Mouse (Mus musculus) heart, embryonic 14.5 days (tissue): ENCODE results near the gene Sft2d1. TPM values are rescaled to one million over a fixed set of nuclear protein-coding genes. Genes with fewer than 3 reads are reported as not detected.
"Not testable (repeated sequence)": the region's sequence is repeated elsewhere in the genome, so short reads cannot be mapped to it uniquely, and the experiment has no call there.

Experiments used
- ATAC-seq: fragments of 200-750 bp; cut with Nextera tagmentation; 2 replicates; pipeline ENCODE4 v1.8.0; 2017; ENCODE audit warnings: low read depth, moderate TSS enrichment; ENCODE audit not compliant: insufficient number of reproducible peaks, insufficient read depth, low FRiP score
- H3K27ac ChIP-seq, 2 experiments: fragments of 200-500 bp in 1 of 2; fragments of 300-500 bp in 1 of 2; sonication (generic) in 1 of 2; replicated peaks in 1 of 2; 2 replicates each; pipeline ENCODE4 v1.5.1; 2012 to 2014; ENCODE audit warnings: low read depth in 2 of 2, low read length in 2 of 2, control low read depth in 1 of 2, mild to moderate bottlenecking in 1 of 2, mixed read lengths in 1 of 2; ENCODE audit not compliant: control insufficient read depth in 1 of 2, insufficient read depth in 1 of 2
- H3K27me3 ChIP-seq: fragments of 300-500 bp; sonication (generic); 2 replicates; pipeline ENCODE4 v1.6.1; 2014; ENCODE audit warnings: mild to moderate bottlenecking, low read length, control low read depth; ENCODE audit not compliant: control insufficient read depth, insufficient read depth
- H3K36me3 ChIP-seq: fragments of 300-500 bp; sonication (generic); 2 replicates; pipeline ENCODE4 v1.6.1; 2014; ENCODE audit warnings: mild to moderate bottlenecking, control low read depth, low read length, mixed read lengths; ENCODE audit not compliant: control insufficient read depth, insufficient read depth
- H3K4me1 ChIP-seq, 2 experiments: fragments of 200-500 bp in 1 of 2; fragments of 300-500 bp in 1 of 2; sonication (generic) in 1 of 2; 2 replicates each; pipeline ENCODE4 v1.6.1; 2012 to 2014; ENCODE audit warnings: low read length in 2 of 2, control low read depth in 1 of 2, mixed read lengths in 1 of 2; ENCODE audit not compliant: control insufficient read depth in 2 of 2, insufficient read depth in 2 of 2
- H3K4me2 ChIP-seq: fragments of 300-500 bp; sonication (generic); 2 replicates; pipeline ENCODE4 v1.6.1; 2014; ENCODE audit warnings: mild to moderate bottlenecking, low read length
- H3K4me3 ChIP-seq, 2 experiments: fragments of 200-500 bp in 1 of 2; fragments of 300-500 bp in 1 of 2; sonication (generic) in 1 of 2; 2 replicates each; pipeline ENCODE4 v1.5.1; 2012 to 2014; ENCODE audit warnings: low read length in 2 of 2, mild to moderate bottlenecking in 2 of 2, control low read depth in 1 of 2, low read depth in 1 of 2, moderate library complexity in 1 of 2; ENCODE audit not compliant: control insufficient read depth in 1 of 2, insufficient read depth in 1 of 2
- H3K9ac ChIP-seq: fragments of 300-500 bp; sonication (generic); 2 replicates; pipeline ENCODE4 v1.6.1; 2014; ENCODE audit warnings: mild to moderate bottlenecking, low read length
- H3K9me3 ChIP-seq: fragments of 300-500 bp; sonication (generic); 2 replicates; pipeline ENCODE4 v1.6.1; 2016; ENCODE audit warnings: low read length, control low read depth; ENCODE audit not compliant: control insufficient read depth
- WGBS: fragments of 180-500 bp; shearing (Covaris S2); extraction: QIAGEN DNeasy Blood & Tissue Kit; methylation state at CpG from one replicate; pipeline ENCODE4 v1.1.7; 2014; 5-methylcytosine and 5-hydroxymethylcytosine counted together
- polyA plus RNA-seq: library from polyadenylated mRNA; unstranded; fragments of >200 nt; fragmentation: Nextera tagmentation; extraction: Ambion mirVana; gene quantifications from 2 replicates; pipeline ENCODE4 v1.2.1, GENCODE M21; 2014

Sft2d1 gene
- polyA plus RNA-seq, 1 experiment from 2014 or later = 64.6 TPM

- ATAC-seq = no peak
- Histone ChIP-seq H3K27me3 (no peaks in the 10 kb centered on the region), H3K9ac (no peak overlapping the region), H3K4me2 (no peak overlapping the region), H3K4me1 (0 out of 4 replicates have a peak, but pooled peaks cover 0 to 2% of the 10 kb centered on the region in 2 experiments), H3K36me3 (peaks cover 1% of the 10 kb centered on the region; the same call in 1 of the 2 replicates), H3K9me3 (no peaks in the 10 kb centered on the region), H3K27ac (no peak overlapping the region), H3K4me3 (no peak overlapping the region)
- WGBS = 62% methylated on average over 5 of the region's 5 CpGs
These were observed 7.2 kb upstream of the Sft2d1 start for GRCm38 (mm10) chr17:8303671-8304070.

GRCm38 (mm10) chr17:8305801-8306200 lies 5.1 kb upstream of the Sft2d1 start:
- H3K9me3 ChIP-seq = no peaks in the 10 kb centered on the region
- H3K36me3 ChIP-seq = no peaks in the 10 kb centered on the region
- H3K4me1 ChIP-seq = 0 out of 4 replicates have a peak, but pooled peaks cover 0 to 2% of the 10 kb centered on the region in 2 experiments
- no peaks in the 10 kb centered on the region for H3K27me3 ChIP-seq
- no peak for ATAC-seq
- H3K27ac ChIP-seq = no peak overlapping the region
- WGBS = 13% methylated on average over 3 of the region's 3 CpGs
- no peak overlapping the region for H3K9ac ChIP-seq
- no peak overlapping the region for H3K4me3 ChIP-seq
- H3K4me2 ChIP-seq = no peak overlapping the region

- no peak for ATAC-seq
- peak overlapping the region; percentile 76 for H3K4me2 ChIP-seq
- WGBS = 44% methylated on average over 3 of the region's 3 CpGs
- H3K4me1 ChIP-seq = peaks cover 0 to 17% of the 10 kb centered on the region in 2 experiments; a peak in 3 of 4 replicates
- H3K9me3 ChIP-seq = no peaks in the 10 kb centered on the region
- H3K27me3 ChIP-seq = no peaks in the 10 kb centered on the region
- H3K9ac ChIP-seq = peak overlapping the region; percentile 86
- 0 out of 4 replicates have a peak overlapping the region, but pooled peaks of 1 of the 2 experiments have one; percentile 57 for H3K27ac ChIP-seq
- H3K4me3 ChIP-seq = peak overlapping the region; percentile 71 to 79
- H3K36me3 ChIP-seq = no peaks in the 10 kb centered on the region
These were observed 849 bp downstream of the Sft2d1 start for GRCm38 (mm10) chr17:8311751-8312150.

GRCm38 (mm10) chr17:8313976-8314375 lies 3.1 kb downstream of the Sft2d1 start:
- Histone ChIP-seq H3K36me3 (no peaks in the 10 kb centered on the region), H3K4me3 (no peak overlapping the region), H3K9ac (no peak overlapping the region), H3K4me2 (no peak overlapping the region), H3K27me3 (no peaks in the 10 kb centered on the region), H3K4me1 (peaks cover 0 to 17% of the 10 kb centered on the region in 2 experiments; a peak in 3 of 4 replicates), H3K27ac (no peak overlapping the region), H3K9me3 (no peaks in the 10 kb centered on the region)
- ATAC-seq = no peak
- 82% methylated on average over 3 of the region's 3 CpGs for WGBS

- H3K9me3 ChIP-seq = no peaks in the 10 kb centered on the region
- WGBS = 73% methylated on average over 1 of the region's 1 CpGs
- no peaks in the 10 kb centered on the region for H3K27me3 ChIP-seq
- H3K27ac ChIP-seq = no peak overlapping the region
- no peak overlapping the region for H3K9ac ChIP-seq
- H3K4me3 ChIP-seq = no peak overlapping the region
- no peaks in the 10 kb centered on the region for H3K36me3 ChIP-seq
- H3K4me2 ChIP-seq = no peak overlapping the region
- no peak for ATAC-seq
- peaks cover 0 to 17% of the 10 kb centered on the region in 2 experiments; a peak in 3 of 4 replicates for H3K4me1 ChIP-seq
These were observed 5.3 kb downstream of the Sft2d1 start for GRCm38 (mm10) chr17:8316251-8316650.

GRCm38 (mm10) chr17:8326877-8327276 lies 16.0 kb downstream of the Sft2d1 start:
- H3K4me1 ChIP-seq, H3K9me3 ChIP-seq, H3K27ac ChIP-seq, ATAC-seq, H3K27me3 ChIP-seq, H3K4me3 ChIP-seq, H3K4me2 ChIP-seq, H3K9ac ChIP-seq: not testable (repeated sequence)
- 89% methylated on average over 10 of the region's 11 CpGs for WGBS
- H3K36me3 ChIP-seq = peaks cover 23% of the 10 kb centered on the region

- peaks cover 22% of the 10 kb centered on the region for H3K36me3 ChIP-seq
These were observed 17.7 kb downstream of the Sft2d1 start for GRCm38 (mm10) chr17:8328511-8329174.

GRCm38 (mm10) chr17:8330602-8331001 lies 19.7 kb downstream of the Sft2d1 start:
- H3K9me3 ChIP-seq = no peaks in the 10 kb centered on the region
- peaks cover 14% of the 10 kb centered on the region for H3K36me3 ChIP-seq
- no peak overlapping the region for H3K4me2 ChIP-seq
- no peaks in the 10 kb centered on the region for H3K27me3 ChIP-seq
- no peak overlapping the region for H3K4me3 ChIP-seq
- no peak for ATAC-seq
- no peak overlapping the region for H3K27ac ChIP-seq
- no peak overlapping the region for H3K9ac ChIP-seq
- H3K4me1 ChIP-seq = no peaks in the 10 kb centered on the region
- 70% methylated on average over 5 of the region's 5 CpGs for WGBS

More at GRCm38 (mm10) chr17:8328511-8329174, 17.7 kb downstream of the Sft2d1 start:
- Histone ChIP-seq H3K27me3 (no peaks in the 10 kb centered on the region), H3K4me3 (no peak overlapping the region), H3K4me2 (no peak overlapping the region), H3K4me1 (no peaks in the 10 kb centered on the region), H3K9ac (no peak overlapping the region), H3K9me3 (no peaks in the 10 kb centered on the region), H3K27ac (no peak overlapping the region)
- ATAC-seq = no peak
- 69% methylated on average over 7 of the region's 7 CpGs for WGBS
